Mouse (Mus musculus) monocyte, adult 59 days (primary cell): ENCODE data around the gene Snrpd3. TPM values are rescaled to one million over a fixed set of nuclear protein-coding genes. Genes with fewer than 3 reads are reported as not detected.

Source experiments
- total RNA-seq, 2 experiments: library from RNA; stranded (reverse); gene quantifications; one replicate each; pipeline ENCODE4 v1.2.4; 2023

The Snrpd3 gene
- 10 to 100 TPM; 50.3 to 54.4 TPM for total RNA-seq

DNA sequence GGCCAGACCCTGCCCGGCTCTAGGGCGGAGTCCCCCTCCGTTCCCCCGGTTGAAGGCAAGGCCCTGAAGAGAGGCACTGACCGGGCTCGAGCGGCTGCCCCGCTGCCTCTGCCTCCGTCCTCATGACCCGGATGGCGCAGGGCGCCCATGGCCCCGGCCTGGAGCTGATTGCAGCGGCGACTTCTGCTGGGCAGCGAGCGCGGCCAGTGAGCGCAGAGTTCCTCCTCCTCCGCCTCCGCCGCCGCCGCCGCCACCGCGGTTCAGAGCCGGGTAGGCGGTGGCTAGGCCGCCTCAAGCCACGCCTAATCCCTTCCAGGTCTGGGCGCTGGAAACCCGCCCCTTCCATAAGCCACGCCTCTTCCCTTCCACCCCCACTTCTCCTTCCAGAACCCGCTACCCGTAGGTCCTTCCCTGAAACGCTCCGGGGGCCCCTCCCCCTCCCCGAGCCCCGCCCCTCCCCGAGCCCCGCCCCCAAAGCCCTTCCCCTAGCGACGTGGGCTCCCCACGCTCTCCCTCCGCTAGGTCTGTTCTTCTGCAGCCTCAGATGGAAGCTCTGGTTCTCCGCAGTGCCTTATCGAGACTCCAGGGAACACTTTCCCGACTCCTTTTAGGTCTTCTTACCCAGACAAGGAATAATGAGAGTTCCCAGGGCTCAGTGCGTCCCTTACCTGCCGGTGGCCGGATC, at the start of gene Snrpd3:
TSS of gene Snrpd3 (plus strand) at position 479 of the 685 bp plus-strand sequence.

GRCm38 (mm10) chr10:75517758-75518143, 400 bp downstream of the Snrpd3 start, which contains the start of gene Gucd1:
Gene Gucd1 (minus strand): TSS chr10:75517972.

DNA sequence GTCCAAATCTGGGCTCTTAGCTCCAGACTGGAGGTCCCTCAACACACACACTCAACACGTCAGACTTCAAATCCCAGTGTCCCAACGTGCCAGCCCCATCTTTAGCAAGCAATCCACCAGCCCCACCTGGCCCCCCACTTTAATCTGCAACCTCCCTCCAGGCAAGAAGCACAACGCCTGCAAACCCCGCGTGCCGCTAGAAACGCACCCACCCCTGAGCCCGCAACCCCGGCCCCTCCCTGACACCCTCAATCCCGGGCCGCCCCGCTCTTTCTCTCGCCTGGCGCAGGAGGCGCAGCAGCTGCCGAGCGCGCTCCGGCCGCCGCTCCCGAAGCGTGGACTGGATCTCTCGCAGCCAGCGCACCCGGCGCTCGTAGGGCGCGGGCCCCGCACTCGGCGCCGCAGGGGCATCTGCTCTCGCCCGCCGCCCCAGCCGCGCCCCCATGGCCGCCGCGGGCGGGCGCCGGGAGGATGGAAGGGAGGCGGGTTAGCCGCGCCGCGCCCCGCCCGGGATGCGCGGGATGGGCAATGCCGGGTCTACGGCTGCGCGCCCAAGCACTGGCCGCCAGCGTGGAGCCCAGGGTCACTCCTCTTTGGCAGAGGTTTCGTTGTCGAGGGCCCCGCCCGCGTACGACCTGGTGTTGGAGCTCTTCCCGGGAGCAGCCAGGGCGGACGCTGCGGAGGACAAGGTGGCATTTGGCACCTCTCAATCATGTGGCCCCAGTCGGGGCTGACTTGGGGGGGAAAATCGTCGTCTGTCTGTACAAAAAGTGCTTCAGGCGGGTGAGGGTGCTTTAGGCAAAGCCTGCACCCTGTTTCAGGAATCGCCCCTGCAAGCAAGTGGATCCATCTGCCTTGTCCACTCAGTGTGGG, 42.6 kb downstream of the Snrpd3 start, which contains the start of gene Lrrc75b:
TSS of gene Lrrc75b (minus strand) at position 655 of the 873 bp plus-strand sequence.

DNA sequence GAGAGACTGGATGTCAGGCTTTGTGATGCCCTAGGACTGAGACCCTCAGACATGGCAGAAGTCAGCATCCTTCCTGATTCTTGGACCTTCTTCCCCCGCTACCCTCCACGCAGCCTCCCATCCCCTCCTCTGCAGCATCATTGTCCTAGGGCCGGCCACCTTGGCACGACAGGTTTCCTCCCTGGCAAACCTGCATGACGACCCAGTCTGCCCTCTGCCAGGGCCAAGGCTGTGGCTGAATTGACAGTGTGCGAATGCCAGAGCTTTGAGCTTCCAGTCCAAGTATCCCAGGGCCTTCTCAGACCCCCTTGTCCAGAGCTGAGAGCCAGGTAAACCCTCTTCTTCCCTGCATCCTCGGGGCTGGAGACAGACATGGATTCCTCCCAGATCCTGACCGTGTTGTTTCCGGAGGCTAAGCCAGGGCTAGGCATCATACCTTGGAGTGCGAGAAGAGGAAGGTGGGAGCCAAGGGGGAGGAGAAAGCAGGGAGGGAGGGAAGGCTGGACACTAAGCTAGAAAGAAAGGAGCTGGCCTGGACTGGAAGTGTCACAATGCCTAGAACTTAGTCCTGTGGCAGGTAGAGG, 43.8 kb downstream of the Snrpd3 start, which contains the start of gene Ggt1:
TSS of gene Ggt1 (plus strand) at position 534 of the 584 bp plus-strand sequence.

Other genes with a start within 250 kb of the Snrpd3 start
- gene Adora2a, start 200.7 kb upstream of the Snrpd3 start, total RNA-seq, result 10 to 100 TPM; 17.3 to 18.8 TPM
- 1 to 10 TPM in 1 of 2 experiments, under 1 TPM in 1; 0.71 to 6.4 TPM for gene Upb1, start 116.4 kb upstream of the Snrpd3 start, total RNA-seq
- gene Gucd1, start 421 bp downstream of the Snrpd3 start, total RNA-seq, result 10 to 100 TPM; 52.9 to 55.2 TPM
- gene Lrrc75b, start 42.8 kb downstream of the Snrpd3 start, total RNA-seq, result not detected
- under 1 TPM in 1 of 2 experiments, not detected in 1; 0.89 TPM for gene Ggt1, start 44.1 kb downstream of the Snrpd3 start, total RNA-seq
- 10 to 100 TPM in 1 of 2 experiments, 1 to 10 TPM in 1; 7.6 to 10.2 TPM for gene Ggt5, start 71.8 kb downstream of the Snrpd3 start, total RNA-seq
- gene Susd2, start 126.5 kb downstream of the Snrpd3 start, total RNA-seq, result 1 to 10 TPM in 1 of 2 experiments, under 1 TPM in 1; 0.79 to 1.1 TPM
- 10 to 100 TPM; 74.5 to 83.3 TPM for gene Cabin1, start 246.8 kb downstream of the Snrpd3 start, total RNA-seq